Comparison of ENCODE assay signal across 8 mouse cellular contexts in the genomic region with DNA sequence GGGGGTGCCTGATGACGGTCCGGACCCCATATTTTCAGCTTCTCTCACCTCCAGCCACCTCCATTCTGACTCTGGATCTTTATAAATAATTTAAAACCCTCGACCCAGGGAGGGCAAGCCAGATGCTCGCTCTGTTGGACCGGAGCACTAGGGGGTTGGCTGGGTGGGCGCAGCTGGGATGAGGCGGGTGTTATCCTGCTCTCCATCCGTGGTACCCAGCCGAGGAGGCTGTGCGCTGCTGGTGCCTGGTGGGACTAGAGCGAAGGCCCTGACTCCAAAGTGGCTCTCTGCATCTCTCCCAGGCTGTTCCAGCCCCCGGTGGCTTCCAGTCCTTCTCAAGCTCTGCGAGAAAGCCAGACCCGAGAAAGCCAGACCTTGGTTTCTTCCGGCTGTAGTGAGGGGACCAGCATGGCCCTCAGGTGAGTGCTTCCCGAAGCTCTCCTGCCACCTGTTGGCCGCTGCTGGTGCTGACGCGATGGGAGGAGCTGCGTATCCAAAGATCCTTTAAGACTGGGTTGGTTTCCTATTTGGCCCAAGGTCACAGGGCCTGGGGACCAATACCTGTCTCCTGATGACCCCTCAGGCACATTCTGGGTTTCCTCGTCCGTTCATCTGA.
DNase-seq lines count a peak whose midpoint lies in the region; ATAC-seq and TF ChIP-seq lines count a peak whose summit lies in the region.

No protein-coding gene starts in this region.

- peaks cover 51% of the 10 kb centered on the region for H3K27me3 ChIP-seq in embryonic facial prominence, embryonic 15.5 days
- peaks cover 45% of the 10 kb centered on the region for H3K27me3 ChIP-seq in heart, postnatal 0 days (ENCODE audit: control insufficient read depth, insufficient read depth, low read length)

- DNase-seq in B cell, adult 2 months, result peak; percentile 7 to 17
- peak; percentile 80 for DNase-seq in adrenal gland, postnatal 10 days
- peak; percentile 62 for DNase-seq in heart, postnatal 0 days (ENCODE audit: low spot score)
- peak; percentile 65 to 87 for DNase-seq in kidney, postnatal 36 days
- peak; percentile 64 to 76 for DNase-seq in lung, adult 18-20 months
- DNase-seq in ovary, postnatal 14 days (ENCODE audit: low spot score), result peak; percentile 67
- DNase-seq in urinary bladder, adult 18-20 months (ENCODE audit: low spot score in 2 of 2), result peak; percentile 66 to 77

- H3K27ac ChIP-seq in embryonic facial prominence, embryonic 15.5 days (replicated peaks), result 0 out of 2 replicates have a peak overlapping the region, but pooled peaks have one; percentile 39
- H3K27ac ChIP-seq in heart, postnatal 0 days (ENCODE audit: low read depth), result no peak overlapping the region

- 5% methylated on average over 22 of the region's 22 CpGs for WGBS in embryonic facial prominence, embryonic 15.5 days
- WGBS in heart, postnatal 0 days, result 12% methylated on average over 22 of the region's 22 CpGs

- TF ChIP-seq CTCF in heart, postnatal 0 days (IDR thresholded peaks at IDR 0.05; ENCODE audit: low read depth), result peak; percentile 75

- peak overlapping the region; percentile 54 for H3K4me2 ChIP-seq in embryonic facial prominence, embryonic 15.5 days (replicated peaks)
- no peak overlapping the region for H3K4me2 ChIP-seq in heart, postnatal 0 days (ENCODE audit: low read depth, low read length)

- no peak overlapping the region for H3K9ac ChIP-seq in embryonic facial prominence, embryonic 15.5 days
- H3K9ac ChIP-seq in heart, postnatal 0 days (replicated peaks; ENCODE audit: low read depth, low read length), result no peak overlapping the region

- peaks cover 10% of the 10 kb centered on the region for H3K4me1 ChIP-seq in embryonic facial prominence, embryonic 15.5 days
- no peaks in the 10 kb centered on the region for H3K4me1 ChIP-seq in heart, postnatal 0 days (ENCODE audit: control insufficient read depth, insufficient read depth)

- ATAC-seq in embryonic facial prominence, embryonic 15.5 days (ENCODE audit: insufficient number of reproducible peaks, low FRiP score, low TSS enrichment, low read depth), result peak; percentile 75
- 0 out of 2 replicates have a peak, but pooled peaks have one; percentile 58 for ATAC-seq in heart, postnatal 0 days (ENCODE audit: insufficient read depth, low read depth)

- H3K36me3 ChIP-seq in embryonic facial prominence, embryonic 15.5 days, result no peaks in the 10 kb centered on the region
- H3K36me3 ChIP-seq in heart, postnatal 0 days (replicated peaks; ENCODE audit: control insufficient read depth, insufficient read depth, low read length), result no peaks in the 10 kb centered on the region

- TF ChIP-seq EP300 in heart, postnatal 0 days (IDR thresholded peaks at IDR 0.05; ENCODE audit: low read depth), result no peak

- no peaks in the 10 kb centered on the region for H3K9me3 ChIP-seq in embryonic facial prominence, embryonic 15.5 days (replicated peaks)
- no peaks in the 10 kb centered on the region for H3K9me3 ChIP-seq in heart, postnatal 0 days (replicated peaks; ENCODE audit: control insufficient read depth, low read length)

- H3K4me3 ChIP-seq in embryonic facial prominence, embryonic 15.5 days (replicated peaks), result peak overlapping the region; percentile 33
- H3K4me3 ChIP-seq in heart, postnatal 0 days (ENCODE audit: low read depth, low read length), result no peak overlapping the region

Comparison
In these comparisons a context has a peak if more than half of its experiments do, and no peak if none do; other contexts are left out.
1. DNase-seq: peak in every context shown above with its lines; median percentile 80 in adrenal gland, postnatal 10 days; 76 in kidney, postnatal 36 days; 72 in urinary bladder, adult 18-20 months; 70 in lung, adult 18-20 months; 67 in ovary, postnatal 14 days; 62 in heart, postnatal 0 days; 12 in B cell, adult 2 months.